Mouse (Mus musculus): ENCODE measurements around the gene Fsd1. TPM values are rescaled to one million over a fixed set of nuclear protein-coding genes. Genes with fewer than 3 reads are reported as not detected.

Fsd1 gene
- polyA plus RNA-seq, 1 experiment: 88.0 TPM

DNA sequence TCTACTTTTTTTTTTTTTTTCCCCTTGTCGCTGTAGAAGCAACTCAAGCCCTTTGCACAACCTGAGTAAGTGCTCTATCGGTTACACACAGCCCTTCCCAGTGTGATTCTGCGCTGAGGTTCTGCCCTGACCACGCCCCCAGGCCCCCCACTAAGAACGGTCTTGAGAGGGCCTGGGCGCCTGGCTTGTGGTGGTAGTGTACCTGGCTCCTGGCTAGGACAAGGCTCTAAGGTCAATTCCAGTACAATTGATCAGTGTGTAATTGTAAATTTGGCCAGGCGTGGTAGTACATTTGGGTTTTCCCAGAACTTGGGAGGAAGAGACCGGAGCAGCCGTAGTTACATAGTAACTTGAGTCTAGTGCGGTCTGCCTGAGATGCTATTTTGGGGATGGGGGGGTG, 20.6 kb downstream of the Fsd1 start:
- no peaks in the 10 kb centered on the region for H3K27me3 ChIP-seq (ENCODE audit: control insufficient read depth, insufficient read depth, low read length)
- WGBS: 62% methylated on average over 10 of the region's 10 CpGs
- DNase-seq: no peak
- no peak overlapping the region for H3K27ac ChIP-seq (ENCODE audit: insufficient read depth, low read length)
- H3K4me1 ChIP-seq (ENCODE audit: control insufficient read depth, insufficient read depth, low read length): peaks cover 21% of the 10 kb centered on the region
- TF ChIP-seq CTCF (IDR thresholded peaks at IDR 0.05; ENCODE audit: borderline replicate concordance, insufficient read depth, low read depth, low read length) (no peak), POLR2A (IDR thresholded peaks at IDR 0.05; ENCODE audit: borderline replicate concordance, insufficient read depth, low read length) (no peak)
- no peak overlapping the region for H3K4me3 ChIP-seq (replicated peaks; ENCODE audit: insufficient read depth, low read depth, low read length)

DNA sequence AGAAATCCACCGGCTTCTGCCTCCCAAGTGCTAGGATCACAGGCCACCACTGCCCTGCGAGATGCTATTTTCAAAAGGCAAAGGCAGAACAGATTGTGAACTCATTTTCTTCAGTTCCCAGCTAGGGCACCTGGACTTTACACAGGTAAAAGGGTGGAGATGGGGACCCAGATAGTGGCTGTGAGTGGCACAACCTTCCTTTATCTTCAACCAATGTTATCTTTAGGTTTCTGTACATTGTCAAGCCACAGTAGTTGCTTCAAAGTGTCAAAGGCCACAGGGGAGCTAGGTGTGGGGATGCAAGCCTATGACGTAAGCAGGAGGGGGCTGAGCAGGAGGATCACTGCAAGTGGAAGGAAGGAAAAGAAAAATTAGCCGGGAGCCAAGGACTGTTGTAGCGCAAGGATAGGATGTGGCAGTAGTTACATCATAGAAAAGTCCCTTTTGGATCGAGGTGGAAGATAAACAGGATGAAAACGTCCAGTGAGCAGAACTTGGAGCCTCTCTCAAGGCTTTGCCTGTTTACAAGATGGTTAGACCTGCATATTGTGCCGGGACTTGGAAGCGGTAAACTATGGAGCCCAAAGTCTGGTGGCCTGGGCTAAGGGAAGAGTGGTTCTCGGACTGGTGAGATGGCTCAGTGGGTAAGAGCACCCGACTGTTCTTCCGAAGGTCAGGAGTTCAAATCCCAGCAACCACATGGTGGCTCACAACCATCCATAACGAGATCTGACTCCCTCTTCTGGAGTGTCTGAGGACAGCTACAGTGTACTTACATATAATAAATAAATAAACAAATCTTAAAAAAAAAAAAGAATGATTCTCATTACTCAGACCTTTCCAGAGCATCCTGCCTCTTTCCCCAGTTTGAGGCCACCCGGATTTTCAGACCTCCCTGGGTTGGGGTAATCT, 21.4 kb downstream of the Fsd1 start:
- H3K27ac ChIP-seq (ENCODE audit: insufficient read depth, low read length): peak overlapping the region; percentile 40; the same call in 1 of the 2 replicates
- DNase-seq: no peak
- no peaks in the 10 kb centered on the region for H3K27me3 ChIP-seq (ENCODE audit: control insufficient read depth, insufficient read depth, low read length)
- WGBS: 36% methylated on average over 14 of the region's 14 CpGs
- peaks cover 24% of the 10 kb centered on the region for H3K4me1 ChIP-seq (ENCODE audit: control insufficient read depth, insufficient read depth, low read length)
- H3K4me3 ChIP-seq (replicated peaks; ENCODE audit: insufficient read depth, low read depth, low read length): peak overlapping the region; percentile 54
- no peak for TF ChIP-seq POLR2A (IDR thresholded peaks at IDR 0.05; ENCODE audit: borderline replicate concordance, insufficient read depth, low read length)
- TF ChIP-seq CTCF (IDR thresholded peaks at IDR 0.05; ENCODE audit: borderline replicate concordance, insufficient read depth, low read depth, low read length): no peak

DNA sequence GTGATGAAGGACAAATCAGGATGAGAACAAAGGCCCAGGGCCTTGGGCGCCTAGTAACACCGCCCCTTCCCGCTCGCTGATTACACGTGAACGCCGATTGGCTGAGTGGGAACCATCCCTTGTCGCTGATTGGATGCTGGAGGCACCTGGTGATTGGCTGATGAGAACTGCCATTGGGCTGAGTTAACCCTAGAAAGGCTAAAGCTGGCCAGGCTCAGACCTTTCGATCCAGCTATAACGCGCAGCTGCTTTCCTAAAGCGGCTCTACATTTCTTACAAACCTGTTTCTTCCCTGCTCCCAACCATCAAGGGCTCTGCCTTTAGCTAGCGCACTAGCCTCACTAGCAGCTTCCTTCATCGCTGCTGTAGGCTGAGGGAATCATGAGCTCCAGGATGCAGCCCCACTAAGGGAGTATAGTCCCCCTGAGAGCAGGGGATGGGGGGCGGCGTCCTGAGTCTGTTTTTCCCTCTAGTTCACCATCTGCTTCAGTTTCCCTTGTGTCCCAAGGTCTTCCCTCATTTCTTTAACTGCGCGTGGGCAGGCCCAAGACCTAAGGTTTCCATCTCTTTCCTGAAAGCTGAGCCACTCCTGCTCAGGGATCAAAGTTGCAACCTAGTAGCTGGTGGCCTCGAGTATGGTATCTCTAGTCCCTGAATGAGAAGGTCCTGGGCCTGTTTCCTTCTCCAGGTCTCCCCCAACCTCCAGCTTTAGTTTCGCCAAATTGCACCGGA, 22.2 kb downstream of the Fsd1 start:
- Histone ChIP-seq H3K27ac (ENCODE audit: insufficient read depth, low read length) (peak overlapping the region; percentile 57), H3K4me3 (replicated peaks; ENCODE audit: insufficient read depth, low read depth, low read length) (peak overlapping the region; percentile 75), H3K27me3 (ENCODE audit: control insufficient read depth, insufficient read depth, low read length) (no peaks in the 10 kb centered on the region), H3K4me1 (ENCODE audit: control insufficient read depth, insufficient read depth, low read length) (peaks cover 19% of the 10 kb centered on the region; the same call in 1 of the 2 replicates)
- WGBS: under 1% methylated on average over 21 of the region's 21 CpGs
- TF ChIP-seq CTCF (IDR thresholded peaks at IDR 0.05; ENCODE audit: borderline replicate concordance, insufficient read depth, low read depth, low read length) (no peak), POLR2A (IDR thresholded peaks at IDR 0.05; ENCODE audit: borderline replicate concordance, insufficient read depth, low read length) (peak; percentile 75; the same call in 1 of the 2 replicates)
- peak; percentile 93 to 97 for DNase-seq

DNA sequence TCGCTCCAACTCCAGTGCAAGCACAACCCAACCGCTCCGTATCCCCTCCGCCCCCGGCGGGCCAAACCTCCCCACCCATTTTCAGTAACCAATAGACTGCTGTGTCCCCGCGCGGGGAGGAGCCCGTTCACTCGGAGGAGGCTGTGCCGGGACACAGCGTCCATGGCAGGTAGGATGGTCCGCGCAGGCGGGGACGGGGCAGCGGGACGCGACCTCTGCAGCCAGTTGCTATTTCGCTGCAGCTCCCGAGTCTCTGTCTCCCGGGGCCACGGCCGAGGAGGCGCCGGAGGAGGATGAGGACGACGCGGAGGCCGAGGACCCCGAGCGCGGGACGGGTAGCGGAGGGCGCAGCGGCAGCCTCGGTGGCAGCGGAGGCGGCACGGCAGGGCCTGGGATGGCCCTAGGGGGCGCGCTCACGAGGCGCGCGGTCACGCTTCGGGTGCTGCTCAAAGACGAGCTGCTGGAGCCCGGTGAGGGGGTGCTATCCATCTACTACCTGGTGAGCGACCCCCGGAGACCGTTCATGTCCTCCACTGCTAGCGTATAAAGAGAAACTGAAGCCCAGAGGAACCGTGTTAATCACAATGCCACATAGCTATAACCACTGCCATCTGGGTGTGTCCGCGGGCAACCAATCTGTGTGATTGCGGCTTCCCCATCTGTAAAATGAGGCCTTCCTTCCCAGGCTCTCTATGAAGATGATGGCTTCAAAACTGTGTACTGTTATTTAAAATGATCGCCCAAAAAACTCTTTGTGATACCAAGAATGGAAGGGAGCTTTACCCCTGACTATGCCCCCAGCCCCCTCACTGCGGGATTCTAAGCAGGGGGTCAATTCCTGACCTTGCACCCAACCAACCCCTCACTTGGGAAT, 23.0 kb downstream of the Fsd1 start:
- peak overlapping the region; percentile 75 for H3K4me3 ChIP-seq (replicated peaks; ENCODE audit: insufficient read depth, low read depth, low read length)
- H3K27ac ChIP-seq (ENCODE audit: insufficient read depth, low read length): peak overlapping the region; percentile 77
- H3K27me3 ChIP-seq (ENCODE audit: control insufficient read depth, insufficient read depth, low read length): no peaks in the 10 kb centered on the region
- under 1% methylated on average over 62 of the region's 62 CpGs for whole genome bisulfite sequencing
- peak; percentile 95 to 96 for DNase-seq
- H3K4me1 ChIP-seq (ENCODE audit: control insufficient read depth, insufficient read depth, low read length): peaks cover 18% of the 10 kb centered on the region; the same call in 1 of the 2 replicates
- TF ChIP-seq CTCF (IDR thresholded peaks at IDR 0.05; ENCODE audit: borderline replicate concordance, insufficient read depth, low read depth, low read length) (no peak), POLR2A (IDR thresholded peaks at IDR 0.05; ENCODE audit: borderline replicate concordance, insufficient read depth, low read length) (peak; percentile 99)

DNA sequence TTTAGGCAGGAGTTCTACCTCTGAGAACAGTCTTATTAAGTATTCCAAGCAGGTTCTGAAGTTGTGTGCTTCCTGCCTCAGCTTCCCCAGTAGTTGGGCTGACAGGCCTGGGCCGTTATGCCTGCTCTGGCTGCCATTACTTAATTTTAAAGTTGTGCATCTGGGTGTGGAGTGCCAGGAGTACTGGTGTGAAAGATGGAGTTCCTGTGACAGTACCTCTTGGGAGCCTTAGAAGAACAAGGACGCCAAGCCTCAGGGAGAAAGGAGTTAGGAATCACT, 23.6 kb downstream of the Fsd1 start:
- 14% methylated on average over 2 of the region's 2 CpGs for WGBS
- Histone ChIP-seq H3K4me1 (ENCODE audit: control insufficient read depth, insufficient read depth, low read length) (peaks cover 13% of the 10 kb centered on the region; the same call in 1 of the 2 replicates), H3K27me3 (ENCODE audit: control insufficient read depth, insufficient read depth, low read length) (no peaks in the 10 kb centered on the region), H3K4me3 (replicated peaks; ENCODE audit: insufficient read depth, low read depth, low read length) (peak overlapping the region; percentile 75), H3K27ac (ENCODE audit: insufficient read depth, low read length) (0 out of 2 replicates have a peak overlapping the region, but pooled peaks have one; percentile 77)
- no peak for TF ChIP-seq POLR2A (IDR thresholded peaks at IDR 0.05; ENCODE audit: borderline replicate concordance, insufficient read depth, low read length)
- no peak for TF ChIP-seq CTCF (IDR thresholded peaks at IDR 0.05; ENCODE audit: borderline replicate concordance, insufficient read depth, low read depth, low read length)
- DNase-seq: no peak

DNA sequence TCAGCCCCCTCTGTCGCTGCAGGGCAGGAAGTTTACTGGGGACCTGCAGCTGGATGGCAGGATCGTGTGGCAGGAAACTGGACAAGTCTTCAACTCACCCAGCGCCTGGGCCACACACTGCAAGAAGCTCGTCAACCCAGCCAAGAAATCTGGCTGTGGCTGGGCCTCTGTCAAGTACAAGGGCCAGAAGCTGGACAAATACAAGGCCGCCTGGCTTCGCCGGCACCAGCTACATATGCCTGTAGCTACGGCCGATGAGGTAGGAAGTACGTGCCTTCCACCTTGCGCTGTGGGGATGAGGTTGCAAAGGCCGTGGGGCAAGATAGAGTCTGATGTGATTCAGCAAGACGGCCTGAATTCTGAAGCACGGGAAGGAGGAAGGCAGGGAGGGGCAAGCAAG, 23.9 kb downstream of the Fsd1 start:
- H3K27ac ChIP-seq (ENCODE audit: insufficient read depth, low read length): peak overlapping the region; percentile 77; the same call in 1 of the 2 replicates
- H3K4me3 ChIP-seq (replicated peaks; ENCODE audit: insufficient read depth, low read depth, low read length): peak overlapping the region; percentile 75
- peaks cover 13% of the 10 kb centered on the region; the same call in 1 of the 2 replicates for H3K4me1 ChIP-seq (ENCODE audit: control insufficient read depth, insufficient read depth, low read length)
- no peak for DNase-seq
- TF ChIP-seq POLR2A (IDR thresholded peaks at IDR 0.05; ENCODE audit: borderline replicate concordance, insufficient read depth, low read length) (no peak), CTCF (IDR thresholded peaks at IDR 0.05; ENCODE audit: borderline replicate concordance, insufficient read depth, low read depth, low read length) (no peak)
- H3K27me3 ChIP-seq (ENCODE audit: control insufficient read depth, insufficient read depth, low read length): no peaks in the 10 kb centered on the region
- 29% methylated on average over 14 of the region's 14 CpGs for WGBS

DNA sequence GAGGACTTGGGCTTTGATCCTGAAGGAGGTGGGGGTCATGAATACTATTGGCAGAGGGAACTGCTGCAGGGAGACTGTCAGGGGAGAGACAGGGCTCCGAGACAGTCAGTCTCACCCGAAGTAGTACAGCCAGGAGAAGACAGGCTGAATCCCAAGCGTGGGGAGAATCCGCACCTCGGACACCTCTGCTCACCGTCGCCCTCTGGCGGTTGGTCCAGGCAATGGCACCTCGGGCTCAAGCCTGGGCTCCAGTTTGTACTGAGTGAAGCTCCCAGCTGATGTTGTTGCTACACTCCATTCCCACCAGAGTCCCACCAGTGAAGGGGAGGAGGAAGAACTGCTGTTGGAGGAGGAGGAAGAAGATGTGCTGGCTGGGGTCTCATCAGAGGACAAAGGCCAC, 24.4 kb downstream of the Fsd1 start:
- peak overlapping the region; percentile 75 for H3K4me3 ChIP-seq (replicated peaks; ENCODE audit: insufficient read depth, low read depth, low read length)
- DNase-seq: peak; percentile 74 to 86
- peaks cover 13% of the 10 kb centered on the region; the same call in 1 of the 2 replicates for H3K4me1 ChIP-seq (ENCODE audit: control insufficient read depth, insufficient read depth, low read length)
- no peaks in the 10 kb centered on the region for H3K27me3 ChIP-seq (ENCODE audit: control insufficient read depth, insufficient read depth, low read length)
- H3K27ac ChIP-seq (ENCODE audit: insufficient read depth, low read length): peak overlapping the region; percentile 9; the same call in 1 of the 2 replicates
- peak; percentile 93 for TF ChIP-seq CTCF (IDR thresholded peaks at IDR 0.05; ENCODE audit: borderline replicate concordance, insufficient read depth, low read depth, low read length)
- no peak for TF ChIP-seq POLR2A (IDR thresholded peaks at IDR 0.05; ENCODE audit: borderline replicate concordance, insufficient read depth, low read length)
- 1% methylated on average over 9 of the region's 9 CpGs for WGBS
